Mouse (Mus musculus) lung, adult 2 months (tissue): ENCODE measurements around the gene Tescl. TPM values are rescaled to one million over a fixed set of nuclear protein-coding genes. Genes with fewer than 3 reads are reported as not detected.

Source experiments
- DNase-seq: peaks from one replicate; pipeline ENCODE4 v3.0.0; 2022
- H3K4me1 ChIP-seq: fragments of 200-500 bp; 2 replicates; pipeline ENCODE4 v1.6.1; 2011; ENCODE audit warnings: low read length; ENCODE audit not compliant: control insufficient read depth, insufficient read depth
- H3K4me3 ChIP-seq: fragments of 200-500 bp; replicated peaks from 2 replicates; pipeline ENCODE3; 2011; ENCODE audit warnings: low read depth, mild to moderate bottlenecking, control low read depth, low read length; ENCODE audit errors: extremely low read depth
- CTCF ChIP-seq: fragments of 200-500 bp; IDR thresholded peaks from 2 replicates; pipeline ENCODE4 v1.5.1; 2011; ENCODE audit warnings: mild to moderate bottlenecking, low read length, control low read depth; ENCODE audit not compliant: insufficient read depth
- POLR2A ChIP-seq: fragments of 200-500 bp; IDR thresholded peaks from 2 replicates; pipeline ENCODE4 v1.6.1; 2011; ENCODE audit warnings: low read depth, mild to moderate bottlenecking, control low read depth, low read length, borderline replicate concordance; ENCODE audit errors: extremely low read depth
- WGBS: fragments of 180-500 bp; shearing (Covaris S2); methylation state at CpG from one replicate; pipeline ENCODE4 v1.1.7; 2018; 5-methylcytosine and 5-hydroxymethylcytosine counted together
- polyA plus RNA-seq: library from polyadenylated mRNA; depleted of rRNA; stranded (reverse); fragments of >200 nt; gene quantifications from 2 replicates; pipeline ENCODE4 v1.2.3, GENCODE M21; 2012

Tescl gene
- polyA plus RNA-seq, 1 experiment: 0.58 TPM

GRCm38 (mm10) chr7:24343701-24344272 is 10.1 kb upstream of the Tescl start:
- Histone ChIP-seq H3K4me1 (no peaks in the 10 kb centered on the region), H3K4me3 (no peak overlapping the region)
- TF ChIP-seq CTCF: no peak
- TF ChIP-seq POLR2A: no peak
- 72% methylated on average over 7 of the region's 7 CpGs for WGBS
- no peak for DNase-seq

- no peak for DNase-seq
- Histone ChIP-seq H3K4me1 (no peaks in the 10 kb centered on the region), H3K4me3 (no peak overlapping the region)
- WGBS: 33% methylated on average over 2 of the region's 2 CpGs
- TF ChIP-seq CTCF (no peak), POLR2A (no peak)
Measured at GRCm38 (mm10) chr7:24338241-24338640, 4.5 kb upstream of the Tescl start.

GRCm38 (mm10) chr7:24335699-24336309 is 2.1 kb upstream of the Tescl start:
- no peaks in the 10 kb centered on the region for H3K4me1 ChIP-seq
- 12% methylated on average over 5 of the region's 5 CpGs for WGBS
- DNase-seq: peak; percentile 58
- H3K4me3 ChIP-seq: no peak overlapping the region
- TF ChIP-seq POLR2A (no peak), CTCF (peak; percentile 27; the same call in 1 of the 2 replicates)

- peak; percentile 22 for DNase-seq
Measured at GRCm38 (mm10) chr7:24327281-24327975, 6.3 kb downstream of the Tescl start.

GRCm38 (mm10) chr7:24326273-24327135 is 7.2 kb downstream of the Tescl start:
- Histone ChIP-seq H3K4me3 (no peak overlapping the region), H3K4me1 (no peaks in the 10 kb centered on the region)
- WGBS: 45% methylated on average over 20 of the region's 20 CpGs
- no peak for TF ChIP-seq POLR2A
- TF ChIP-seq CTCF: no peak
- DNase-seq: peak; percentile 17

More at GRCm38 (mm10) chr7:24327281-24327975, 6.3 kb downstream of the Tescl start:
- Histone ChIP-seq H3K4me3 (no peak overlapping the region), H3K4me1 (no peaks in the 10 kb centered on the region)
- TF ChIP-seq CTCF: no peak
- 60% methylated on average over 14 of the region's 14 CpGs for WGBS

- 8% methylated on average over 13 of the region's 13 CpGs for WGBS
- DNase-seq: peak; percentile 20
- H3K4me3 ChIP-seq: no peak overlapping the region
- TF ChIP-seq POLR2A (no peak), CTCF (no peak)
- H3K4me1 ChIP-seq: no peaks in the 10 kb centered on the region
Measured at GRCm38 (mm10) chr7:24325675-24326128, 8.0 kb downstream of the Tescl start.

GRCm38 (mm10) chr7:24325197-24325596 is 8.5 kb downstream of the Tescl start:
- no peak for TF ChIP-seq CTCF
- TF ChIP-seq POLR2A: no peak
- Histone ChIP-seq H3K4me1 (no peaks in the 10 kb centered on the region), H3K4me3 (no peak overlapping the region)
- no peak for DNase-seq
- WGBS: 79% methylated on average over 6 of the region's 6 CpGs

- no peak overlapping the region for H3K4me3 ChIP-seq
- TF ChIP-seq CTCF: no peak
- no peak for TF ChIP-seq POLR2A
- no peaks in the 10 kb centered on the region for H3K4me1 ChIP-seq
- 65% methylated on average over 4 of the region's 4 CpGs for WGBS
- DNase-seq: no peak
Measured at GRCm38 (mm10) chr7:24322593-24322992, 11.1 kb downstream of the Tescl start.

GRCm38 (mm10) chr7:24318942-24319341 is 14.8 kb downstream of the Tescl start:
- Histone ChIP-seq H3K4me1 (no peaks in the 10 kb centered on the region), H3K4me3 (no peak overlapping the region)
- 39% methylated on average over 6 of the region's 6 CpGs for WGBS
- no peak for DNase-seq
- no peak for TF ChIP-seq CTCF
- TF ChIP-seq POLR2A: no peak
